Mouse (Mus musculus) testis, postnatal 14 days (tissue): Measurements from ENCODE around the gene Rbm39.
"Not testable (repeated sequence)": the region's sequence is repeated elsewhere in the genome, so short reads cannot be mapped to it uniquely, and the experiment has no call there.

Experiments used
- DNase-seq: peaks from one replicate; pipeline ENCODE4 v3.0.0; 2021; ENCODE audit warnings: low spot score

The Rbm39 gene

DNA sequence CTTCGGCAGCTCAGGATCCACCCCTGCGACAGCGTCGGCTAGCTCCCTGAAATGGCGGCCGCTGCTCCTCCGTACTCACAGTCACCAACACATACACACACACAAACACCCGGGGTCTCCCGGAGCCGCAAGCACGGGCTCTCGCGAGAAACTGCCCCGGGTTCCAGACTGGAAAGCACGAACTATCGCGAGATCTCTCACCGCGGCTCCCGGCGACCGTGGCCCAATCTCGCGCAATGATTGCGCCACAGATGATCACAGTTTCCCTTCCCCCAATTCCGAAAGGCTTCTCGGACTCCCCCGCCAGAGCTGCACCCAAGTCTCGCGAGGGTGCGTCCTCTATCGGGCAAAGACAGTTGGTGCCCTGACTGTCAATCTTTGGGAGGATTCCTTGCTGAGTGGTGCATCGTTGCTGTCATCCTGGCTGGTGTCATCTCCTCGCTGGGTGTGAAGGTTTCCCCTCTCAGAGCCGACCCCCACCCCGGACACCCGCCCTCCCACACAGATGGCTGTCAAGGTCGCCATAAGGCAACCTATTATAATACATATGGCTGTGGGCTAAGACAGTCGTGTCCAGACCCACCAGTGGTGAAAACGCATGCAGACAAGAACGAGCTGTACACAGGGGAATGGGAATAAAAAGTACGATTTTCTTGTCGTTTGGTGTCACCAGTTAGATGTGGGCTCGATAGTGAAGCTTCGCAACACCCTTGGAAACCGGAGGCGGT is at the start of gene Rbm39:
Gene Rbm39 (minus strand): TSS at position 145 of the 728 bp plus-strand sequence.
- DNase-seq, result peak; percentile 100

DNA sequence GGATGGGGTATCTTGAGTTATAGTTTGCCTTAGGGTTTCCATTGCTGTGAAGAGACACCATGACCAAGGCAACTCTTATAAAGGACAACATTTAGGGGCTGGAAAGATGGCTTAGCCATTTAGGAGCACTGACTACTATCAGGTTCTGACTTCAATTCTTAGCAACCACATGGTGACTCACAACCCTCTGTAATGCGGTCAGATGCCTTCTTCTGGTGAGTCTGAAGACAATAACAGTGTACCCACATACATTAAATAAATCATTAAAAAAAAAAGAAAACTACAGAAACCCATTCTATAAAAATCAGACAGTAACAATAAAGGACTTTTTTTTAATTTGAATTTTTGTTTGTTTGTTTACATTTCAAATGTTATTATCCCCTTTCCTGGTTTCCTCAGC is 49.1 kb upstream of the Rbm39 start:
- no peak for DNase-seq

DNA sequence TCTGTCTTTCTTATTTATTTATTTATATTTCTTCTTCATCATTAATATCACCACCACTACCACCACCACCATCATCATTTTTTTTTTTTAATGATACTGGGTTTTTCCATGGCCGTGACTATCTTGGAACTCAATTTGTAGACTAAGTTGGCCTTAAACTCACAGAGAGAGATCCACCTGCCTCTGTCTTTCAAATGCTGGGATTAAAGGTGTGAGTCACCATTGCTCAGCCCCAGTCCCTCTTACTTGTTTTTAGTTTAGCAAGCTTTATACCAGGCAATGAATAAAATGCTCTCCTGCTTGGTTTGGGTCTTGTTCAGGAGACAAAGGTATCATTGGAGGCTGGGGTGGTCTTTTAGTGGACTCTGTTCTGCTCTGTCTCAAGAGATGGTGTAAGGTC is 47.7 kb upstream of the Rbm39 start:
- no peak for DNase-seq

DNA sequence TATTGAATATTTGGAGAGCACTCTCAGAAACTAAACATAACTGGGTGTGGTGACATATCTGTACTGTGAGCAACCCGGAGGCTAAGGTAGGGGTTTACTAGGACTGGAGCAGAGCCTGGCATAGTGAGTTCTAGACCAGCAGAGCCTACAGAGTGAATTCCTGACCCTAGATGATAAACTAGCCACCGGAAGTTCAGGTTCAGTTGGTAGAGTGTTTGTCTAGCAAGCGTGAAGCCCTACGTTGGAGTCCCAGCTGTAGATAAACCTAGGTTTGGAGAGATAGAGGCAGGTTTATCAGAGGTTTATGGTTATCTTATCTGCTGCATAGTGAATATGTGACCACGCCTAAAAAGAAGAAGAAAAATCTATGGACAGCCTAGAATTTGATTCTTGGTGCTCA is 44.0 kb upstream of the Rbm39 start:
- DNase-seq, result no peak

DNA sequence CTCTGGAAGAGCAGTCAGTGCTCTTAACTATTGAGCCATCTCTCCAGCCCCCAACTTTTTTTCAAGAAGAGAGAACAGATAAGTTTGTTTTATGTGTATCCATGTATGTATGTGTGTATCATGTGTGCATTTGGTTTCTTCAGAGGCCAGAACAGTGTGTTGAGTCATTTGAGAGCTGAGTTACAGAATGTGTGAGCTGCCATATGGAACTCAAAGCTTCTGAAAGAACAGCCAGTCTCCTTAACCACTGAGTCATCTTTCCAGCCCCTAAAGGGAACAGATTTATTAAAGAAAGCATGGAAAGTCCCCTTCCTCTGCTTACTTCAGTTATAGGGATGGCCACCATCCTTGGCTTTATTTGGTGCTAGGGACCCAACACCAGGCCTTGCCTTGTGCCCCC is 42.1 kb upstream of the Rbm39 start:
- DNase-seq, result no peak

GRCm38 (mm10) chr2:156217786-156218185 is 37.7 kb upstream of the Rbm39 start:
- DNase-seq, result no peak

GRCm38 (mm10) chr2:156203917-156204316 is 23.9 kb upstream of the Rbm39 start:
- no peak for DNase-seq

DNA sequence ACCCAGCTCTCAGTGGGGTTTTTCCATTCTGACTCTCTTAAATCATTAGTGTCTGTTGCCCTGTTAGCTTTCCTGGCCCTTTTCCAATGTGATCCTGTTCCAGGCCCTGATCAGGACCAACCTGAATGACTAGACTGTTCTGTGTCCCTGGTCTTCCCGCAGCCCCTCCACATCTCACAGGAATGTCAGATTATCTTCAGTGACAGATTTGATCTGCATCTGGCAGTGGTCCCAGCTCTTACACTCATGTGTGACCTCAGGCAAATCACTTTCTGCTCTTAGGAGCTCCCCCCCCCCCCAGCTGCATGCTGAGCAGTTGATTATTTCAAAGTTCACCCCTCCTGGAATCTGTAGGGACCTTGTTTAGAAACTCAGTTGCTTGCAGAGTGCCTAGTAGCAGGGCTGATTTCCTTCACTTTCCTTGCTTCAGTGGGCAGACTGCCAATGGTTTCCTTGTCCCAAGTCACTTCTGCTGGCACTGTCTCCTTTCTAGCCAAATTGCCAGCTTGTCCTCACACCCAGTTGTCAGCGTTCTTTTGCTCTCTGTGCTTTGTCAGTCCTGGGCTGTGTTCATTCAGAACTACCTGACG is 22.9 kb upstream of the Rbm39 start:
- DNase-seq, result peak; percentile 70

GRCm38 (mm10) chr2:156201486-156201885 is 21.4 kb upstream of the Rbm39 start:
- DNase-seq, result no peak

DNA sequence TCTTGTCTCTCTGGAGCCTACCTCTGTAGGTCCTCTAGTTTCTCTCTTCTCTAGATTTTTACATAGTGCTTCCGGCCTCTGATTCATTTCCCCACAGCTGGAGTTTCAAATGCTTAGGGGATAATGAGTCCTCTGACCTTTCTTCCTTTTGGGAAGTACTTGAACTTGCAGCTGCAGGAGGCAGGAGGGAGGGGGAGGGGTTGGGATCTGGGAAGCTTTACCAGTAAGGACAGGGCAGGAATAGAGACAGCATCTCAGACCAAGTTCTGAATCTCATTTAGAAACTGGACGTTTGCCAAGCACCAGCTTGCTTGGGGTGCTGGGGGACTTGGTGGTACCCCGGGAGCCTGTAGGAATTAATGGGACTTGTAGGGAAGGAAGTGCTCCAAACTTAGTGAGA is 19.9 kb upstream of the Rbm39 start:
- DNase-seq, result no peak

- no peak for DNase-seq
Measured at GRCm38 (mm10) chr2:156197129-156197911, 17.3 kb upstream of the Rbm39 start.

GRCm38 (mm10) chr2:156196302-156197128 is 16.5 kb upstream of the Rbm39 start, which contains the start of gene Phf20:
Gene Phf20, plus strand, starts transcription at chr2:156196466.
- peak; percentile 98 for DNase-seq

DNA sequence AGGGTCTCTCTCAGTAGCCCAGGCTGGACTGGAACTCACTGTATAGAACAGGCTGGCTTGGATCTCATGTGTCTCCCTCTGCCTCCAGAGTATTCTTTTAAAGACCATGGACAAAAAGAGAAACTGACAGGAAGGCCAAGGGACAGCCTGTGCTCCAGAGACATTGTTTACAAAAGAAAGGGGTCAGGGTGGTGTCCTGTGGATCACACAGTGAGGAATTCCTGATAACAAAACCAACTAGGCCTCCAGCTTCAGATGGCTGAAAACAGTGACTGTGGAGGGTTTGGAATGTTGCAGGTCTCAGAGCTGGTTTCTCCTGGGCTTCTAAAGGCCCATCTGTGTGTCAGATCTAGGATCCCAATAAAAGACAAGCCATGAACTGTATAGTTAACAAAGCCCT is 14.5 kb upstream of the Rbm39 start:
- no peak for DNase-seq

DNA sequence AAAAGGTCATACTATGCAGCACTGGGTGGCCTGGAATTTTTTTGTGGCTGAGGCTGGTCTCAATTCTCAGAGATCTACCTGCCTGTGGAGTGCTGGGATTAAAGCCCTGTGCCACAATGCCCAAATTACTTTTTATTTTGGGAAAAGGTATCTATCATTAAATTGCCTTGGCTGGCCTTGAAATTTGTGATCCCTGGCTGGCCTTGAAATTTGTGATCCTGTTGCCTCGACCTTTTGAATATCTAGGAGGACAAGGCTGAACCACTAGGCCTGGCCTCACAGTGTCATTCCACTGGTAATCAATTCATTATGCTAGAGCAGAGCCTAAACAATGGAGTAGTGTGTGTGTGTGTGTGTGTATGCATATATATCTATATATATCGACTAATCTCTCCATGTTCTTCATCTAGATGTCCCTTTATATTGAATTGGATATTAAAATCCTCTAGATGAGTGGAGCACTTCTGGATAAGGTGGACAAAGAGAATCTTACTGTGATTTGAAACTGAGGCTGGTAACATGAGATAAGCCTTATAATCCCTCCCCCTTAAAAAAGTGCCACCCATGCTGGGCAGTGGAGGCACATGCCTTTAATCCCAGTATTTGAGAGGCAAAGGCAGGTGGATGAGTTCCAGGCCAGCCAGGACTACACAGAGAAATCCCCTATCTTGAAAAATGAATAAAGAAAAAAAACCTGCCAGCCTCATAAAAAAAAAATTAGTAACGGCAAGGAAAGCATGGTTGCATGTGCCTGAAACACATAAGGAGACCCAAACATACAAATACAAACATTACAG is 13.2 kb upstream of the Rbm39 start:
- no peak for DNase-seq

GRCm38 (mm10) chr2:156192068-156192467 is 12.0 kb upstream of the Rbm39 start:
- DNase-seq, result no peak

DNA sequence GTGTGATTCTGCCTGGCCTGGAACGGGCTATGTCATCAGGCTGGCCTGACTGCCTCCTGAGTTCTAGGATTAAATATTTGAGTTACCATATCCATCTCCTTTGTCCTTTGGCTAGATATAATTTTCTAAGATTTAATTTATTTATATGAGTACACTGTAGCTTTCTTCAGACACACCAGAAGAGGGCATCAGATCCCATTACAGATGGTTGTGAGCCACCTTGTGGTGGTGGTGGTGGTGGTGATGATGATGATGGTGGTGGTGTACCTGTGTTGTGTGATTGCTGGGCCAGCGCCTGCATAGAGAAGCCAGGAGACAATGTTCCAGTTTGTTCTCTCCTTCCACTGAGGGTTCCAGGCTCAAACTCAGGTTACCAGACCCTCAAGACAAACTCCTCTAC is 11.5 kb upstream of the Rbm39 start:
- no peak for DNase-seq

- no peak for DNase-seq
Measured at GRCm38 (mm10) chr2:156190004-156190896, 10.2 kb upstream of the Rbm39 start.

DNA sequence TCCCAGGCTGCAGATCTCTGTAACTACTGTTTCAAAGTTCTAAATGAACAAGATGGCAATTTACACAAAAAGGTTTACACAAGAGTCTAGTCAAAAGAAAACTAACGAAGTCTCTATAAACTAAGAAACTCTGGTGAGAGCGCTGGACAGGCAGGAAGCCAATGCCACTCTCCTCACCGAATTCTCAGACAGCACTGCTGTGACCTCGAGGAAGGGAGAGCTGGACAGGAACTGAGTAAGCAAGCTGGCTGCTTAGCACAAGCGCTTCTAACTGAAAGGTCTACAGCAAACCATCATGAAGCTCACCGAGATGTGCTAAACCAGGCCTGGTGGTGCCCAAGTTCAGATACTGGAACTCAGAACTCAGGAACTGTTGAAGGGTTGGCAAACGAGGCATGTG is 9.2 kb upstream of the Rbm39 start:
- DNase-seq, result not testable (repeated sequence)

- no peak for DNase-seq
Measured at GRCm38 (mm10) chr2:156181592-156181991, 1.6 kb upstream of the Rbm39 start.
